Mouse (Mus musculus) right cerebral cortex, postnatal 36 days (tissue): ENCODE measurements around the gene Hmgn2.

Experiments used
- DNase-seq, 2 experiments: peaks; one replicate each; pipeline ENCODE4 v3.0.0; 2022; ENCODE audit warnings: low spot score in 2 of 2, mixed read lengths in 1 of 2

The Hmgn2 gene

DNA sequence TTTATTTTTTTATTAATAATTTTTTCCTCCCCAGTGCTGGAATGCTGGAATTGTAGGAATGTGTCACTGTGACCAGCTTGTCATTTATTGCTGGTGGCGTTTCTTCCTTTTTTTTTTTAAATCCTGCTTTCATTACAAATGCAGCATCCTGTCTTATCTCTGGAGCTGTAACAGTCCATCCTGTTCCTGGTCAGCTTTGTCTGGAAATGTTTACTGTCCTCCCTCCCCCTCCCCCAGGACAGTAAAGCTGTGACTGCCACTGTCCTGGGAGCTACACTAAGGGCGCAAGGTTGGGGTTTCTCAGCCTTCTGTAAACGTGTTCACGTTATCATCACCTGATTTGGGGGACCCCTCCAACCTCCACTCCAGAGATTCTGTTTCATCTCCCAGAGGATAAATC lies 43.2 kb downstream of the Hmgn2 start:
- DNase-seq, result no peak

DNA sequence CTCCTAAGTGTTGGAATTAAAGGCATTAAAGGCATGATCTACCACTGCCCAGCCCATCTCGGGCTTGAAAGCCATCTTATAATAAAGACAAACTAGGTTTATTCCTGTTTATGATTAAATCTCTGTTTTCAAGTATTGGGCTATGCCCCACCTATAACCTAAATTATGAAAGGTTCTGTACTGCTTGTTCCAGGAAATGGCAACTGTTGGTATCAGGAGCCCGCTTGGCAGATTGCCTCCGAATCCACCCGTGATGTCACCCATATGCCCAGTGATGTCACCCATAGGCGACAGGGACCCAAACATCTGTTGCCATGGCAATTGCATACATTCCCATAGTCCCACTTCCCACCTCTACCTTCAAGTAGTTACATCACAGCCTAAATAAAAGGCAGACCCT lies 44.7 kb downstream of the Hmgn2 start:
- DNase-seq, result no peak

DNA sequence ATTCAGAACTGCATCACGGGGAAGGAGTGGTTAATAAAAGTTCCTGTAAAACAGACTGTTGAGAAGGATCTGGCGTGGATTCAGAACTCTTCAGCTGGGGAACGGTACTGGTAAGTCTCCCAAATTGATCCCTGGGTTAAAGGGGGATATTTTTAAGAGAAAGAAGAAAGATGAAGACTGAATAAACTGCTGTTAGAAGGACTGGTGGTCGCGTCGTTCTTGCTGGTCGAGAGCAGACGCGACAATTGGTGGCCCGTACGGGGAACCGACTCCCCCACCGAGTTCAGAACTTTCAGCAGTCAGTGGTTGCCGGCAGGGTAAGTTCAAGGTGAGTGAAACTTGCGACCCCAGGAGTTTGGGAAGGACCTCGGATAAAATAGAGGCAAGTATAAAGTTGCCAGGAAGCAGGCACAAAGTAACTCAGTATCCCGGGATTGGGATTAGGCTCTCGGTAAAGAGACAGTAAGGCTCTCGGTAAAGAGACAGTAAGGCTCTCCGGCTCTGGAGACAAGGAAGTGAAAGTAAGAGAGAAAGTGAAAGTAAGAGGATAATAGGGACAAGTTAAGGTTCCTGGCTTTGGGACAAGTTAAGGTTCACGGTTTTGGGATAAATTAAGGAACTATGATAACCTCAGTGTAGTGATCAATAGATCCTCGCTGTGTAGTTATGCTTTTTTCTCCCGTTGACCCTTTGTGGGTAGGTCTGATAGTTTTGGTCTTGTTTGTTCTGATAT lies 50.2 kb downstream of the Hmgn2 start:
- DNase-seq, result peak in 1 of 2 experiments; percentile 24
